Mouse (Mus musculus): ENCODE measurements at regions not wholly inside any gene's neighbourhood (a gene's known extent, or its start where the extent isn't known, plus 50 kb on each side); places are given as distances from the start of the nearest gene placed in this dataset.
"Not testable (repeated sequence)": the region's sequence is repeated elsewhere in the genome, so short reads cannot be mapped to it uniquely, and the experiment has no call there.

DNA sequence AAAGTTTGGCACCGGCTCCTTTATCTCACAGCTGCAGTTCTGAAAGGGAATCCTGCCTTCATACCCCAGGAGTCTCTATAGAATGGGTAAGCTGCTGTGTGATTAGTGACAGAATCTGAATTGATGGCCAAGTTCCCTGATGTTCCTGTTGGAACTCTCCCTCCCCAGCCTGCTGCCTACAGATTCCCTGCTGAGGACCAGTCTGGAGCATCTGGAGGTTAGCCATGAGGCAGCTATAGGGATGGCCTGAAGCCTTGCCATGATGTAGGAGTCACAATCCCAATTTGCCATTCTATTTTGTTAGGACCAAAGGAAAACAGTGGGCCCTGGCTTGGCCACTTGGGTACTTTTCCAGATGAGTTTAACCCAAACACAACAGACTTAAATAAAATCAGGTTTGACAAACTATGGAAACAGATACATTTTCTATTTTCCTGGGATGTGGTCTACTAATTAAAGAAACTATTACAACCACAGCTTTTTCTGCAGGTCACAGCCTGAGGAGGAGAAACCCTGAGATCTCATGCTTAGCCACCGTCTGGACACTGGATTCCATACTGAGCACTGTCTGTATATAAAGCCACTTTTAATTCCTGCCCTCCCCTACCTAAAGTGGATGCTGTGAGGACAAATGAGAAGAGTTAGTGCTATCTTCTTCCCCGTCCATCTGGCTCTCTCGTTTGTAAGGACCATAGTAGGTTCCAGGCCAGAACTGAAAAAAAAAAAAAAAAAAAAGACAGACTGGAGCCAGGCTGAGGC, 349.5 kb upstream of the Tbl1xr1 start:
- no peak for DNase-seq (ENCODE audit: low spot score in 2 of 2)

DNA sequence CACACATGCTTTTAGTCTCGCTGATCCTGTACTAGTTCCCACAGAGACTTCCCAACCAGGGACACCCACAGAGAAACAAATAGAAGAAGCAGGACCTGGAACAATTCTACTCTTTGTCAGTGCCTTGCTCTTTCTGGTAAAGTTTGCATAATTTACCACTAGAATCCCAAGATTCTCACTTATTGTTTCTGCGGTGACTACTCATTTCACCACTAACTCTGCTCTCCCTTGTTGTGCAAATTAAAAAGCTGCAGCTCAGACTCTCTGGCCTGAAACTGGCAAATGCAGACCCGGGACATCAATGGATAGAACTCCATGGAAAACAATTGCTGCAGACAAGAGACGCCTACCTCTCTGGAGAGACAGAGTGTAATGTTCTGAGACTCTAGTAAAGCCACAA, 348.4 kb upstream of the Tbl1xr1 start:
- no peak for DNase-seq (ENCODE audit: low spot score in 2 of 2)

DNA sequence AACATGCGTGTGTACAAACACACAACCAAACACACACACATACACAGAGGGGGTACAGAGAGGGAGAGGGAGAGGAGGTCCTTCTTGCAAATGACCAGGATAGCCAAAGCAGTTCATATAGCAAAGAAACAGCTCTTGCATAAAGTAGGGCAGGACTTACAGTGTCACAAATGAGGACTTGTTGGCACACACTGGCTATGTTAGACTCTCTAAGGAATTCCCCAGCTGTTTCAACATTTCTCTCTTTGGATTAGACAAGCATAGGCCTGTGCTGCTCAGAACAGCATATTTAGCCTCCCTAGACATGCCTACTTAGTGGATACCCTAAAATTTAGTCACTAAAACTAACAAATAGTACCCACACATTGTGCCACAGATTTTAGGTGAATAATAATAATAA, 347.1 kb upstream of the Tbl1xr1 start:
- no peak for DNase-seq (ENCODE audit: low spot score in 2 of 2)

DNA sequence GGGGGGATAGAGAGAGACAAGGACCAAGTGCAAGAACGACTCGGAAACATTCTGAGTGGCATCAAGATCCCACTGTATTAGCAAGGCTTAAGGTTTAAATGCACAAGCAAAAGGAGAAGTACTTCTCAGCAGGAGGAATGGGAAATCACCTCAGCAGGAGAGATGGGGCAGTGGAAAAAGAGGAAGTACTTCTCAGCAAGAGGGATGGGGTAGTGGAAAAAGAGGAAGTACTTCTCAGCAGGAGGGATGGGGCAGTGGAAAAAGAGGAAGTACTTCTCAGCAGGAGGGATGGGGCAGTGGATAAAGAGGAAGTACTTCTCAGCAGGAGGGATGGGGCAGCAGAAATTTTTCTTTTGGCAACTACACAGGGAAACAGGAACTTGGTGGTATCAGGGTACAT, 340.8 kb upstream of the Tbl1xr1 start:
- DNase-seq (ENCODE audit: low spot score in 2 of 2): not testable (repeated sequence)

DNA sequence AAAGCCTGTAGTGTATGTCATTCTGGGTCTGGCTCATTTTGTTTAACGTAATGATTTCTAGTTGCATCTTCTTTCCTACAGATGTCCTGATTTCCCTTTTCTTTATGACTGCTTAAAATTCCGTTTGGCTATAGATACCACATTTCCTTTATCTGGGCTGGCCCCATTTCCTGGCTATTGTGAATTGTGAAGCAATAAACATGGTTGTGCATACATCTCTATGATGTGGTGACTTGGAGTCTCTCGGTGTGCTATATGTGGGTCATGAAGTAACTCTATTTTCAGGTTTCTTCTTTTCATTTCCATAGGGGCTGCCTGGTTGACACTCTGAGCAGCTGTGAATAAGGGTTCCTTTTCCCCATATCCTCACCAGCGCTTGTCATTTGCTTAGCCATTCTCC, 336.7 kb upstream of the Tbl1xr1 start:
- DNase-seq (ENCODE audit: low spot score in 2 of 2): no peak

DNA sequence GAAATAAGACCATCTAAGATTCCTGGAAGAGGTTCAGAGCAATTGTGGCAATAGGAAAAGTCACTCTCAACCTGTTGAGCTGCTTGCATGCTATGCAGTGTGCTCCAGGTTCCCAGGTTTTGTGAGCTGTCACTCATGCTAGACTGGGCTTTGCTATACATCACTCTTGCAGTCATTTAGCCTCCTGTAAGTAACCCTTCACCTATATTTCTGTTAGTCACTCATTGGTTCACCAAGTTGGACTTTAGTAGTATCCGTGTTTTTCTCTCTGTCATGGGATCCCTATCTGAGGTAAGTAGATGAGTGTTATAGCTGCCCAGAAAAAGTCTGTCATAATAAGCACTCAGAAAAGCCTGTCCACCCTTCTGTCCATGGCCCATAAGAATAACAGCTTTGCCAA, 332.3 kb upstream of the Tbl1xr1 start:
- DNase-seq (ENCODE audit: low spot score in 2 of 2): no peak

DNA sequence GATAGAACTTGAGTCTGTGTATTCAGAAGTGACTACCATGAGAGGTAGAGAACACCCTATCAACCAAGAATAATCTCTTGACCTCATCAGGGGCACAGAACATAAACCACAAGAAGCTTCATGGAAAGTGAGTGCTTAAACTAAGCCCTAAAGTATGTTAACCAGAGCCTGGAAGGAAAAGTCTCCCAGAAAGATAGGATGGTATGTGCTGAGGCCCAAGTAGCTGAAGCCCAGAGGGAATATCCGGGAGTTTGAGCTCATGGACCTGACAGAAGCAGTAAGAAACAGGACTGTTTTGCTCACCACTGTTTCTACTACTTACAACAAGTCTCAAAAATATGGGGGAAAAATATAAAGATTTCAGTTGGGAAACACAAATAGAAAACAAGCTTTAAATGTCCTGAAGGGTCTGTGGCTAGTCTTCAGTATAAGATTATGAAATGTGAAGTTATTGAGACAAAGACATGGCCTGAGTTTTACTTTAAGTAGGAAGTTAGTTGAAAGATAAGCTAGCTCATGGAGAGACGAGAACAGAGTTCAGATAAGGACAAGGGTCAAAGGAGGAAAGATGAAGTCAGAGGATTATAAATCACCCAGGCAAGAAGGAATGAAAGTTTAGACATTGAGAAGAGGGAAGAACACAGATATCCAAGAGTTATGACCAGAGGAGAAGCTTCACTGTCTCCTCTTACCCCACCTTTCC, 315.8 kb upstream of the Tbl1xr1 start:
- no peak for DNase-seq (ENCODE audit: low spot score in 2 of 2)

DNA sequence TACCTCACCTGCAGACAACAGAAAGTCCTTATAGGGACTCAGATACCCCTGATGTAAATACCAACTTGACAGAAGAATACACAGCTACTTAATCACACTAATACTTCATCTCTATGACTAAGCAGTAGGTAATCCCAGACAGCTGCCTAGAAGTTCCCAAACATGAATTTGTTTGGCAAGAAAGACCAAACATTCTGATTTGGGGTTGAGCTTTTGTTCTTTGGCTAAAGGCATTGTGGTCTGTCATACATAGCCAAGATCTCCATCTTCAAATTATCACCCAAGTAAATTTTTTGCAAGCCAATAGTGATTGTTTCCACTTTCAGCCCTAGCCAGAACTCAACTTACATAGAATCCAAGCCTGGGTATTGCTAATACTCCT, 315.2 kb upstream of the Tbl1xr1 start:
- no peak for DNase-seq (ENCODE audit: low spot score in 2 of 2)

DNA sequence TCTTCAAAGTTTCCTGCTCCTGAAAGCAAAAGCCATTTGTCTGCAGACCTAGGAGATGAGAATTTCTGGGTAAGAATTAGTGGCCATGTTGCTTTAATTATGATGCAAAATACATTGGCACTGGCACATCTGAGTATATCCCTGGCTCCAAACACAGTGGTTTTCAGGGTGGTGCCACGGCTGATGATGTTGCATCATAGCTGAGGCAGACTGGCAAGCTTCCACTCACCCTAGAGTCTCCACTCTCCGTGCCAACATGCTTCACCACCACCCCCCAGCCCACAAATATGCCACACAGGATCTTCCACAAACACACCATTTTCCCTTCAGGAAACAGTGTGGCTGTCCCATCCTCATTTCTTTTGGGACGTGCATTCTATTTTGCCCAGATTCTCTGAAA, 314.5 kb upstream of the Tbl1xr1 start:
- DNase-seq (ENCODE audit: low spot score in 2 of 2): no peak

DNA sequence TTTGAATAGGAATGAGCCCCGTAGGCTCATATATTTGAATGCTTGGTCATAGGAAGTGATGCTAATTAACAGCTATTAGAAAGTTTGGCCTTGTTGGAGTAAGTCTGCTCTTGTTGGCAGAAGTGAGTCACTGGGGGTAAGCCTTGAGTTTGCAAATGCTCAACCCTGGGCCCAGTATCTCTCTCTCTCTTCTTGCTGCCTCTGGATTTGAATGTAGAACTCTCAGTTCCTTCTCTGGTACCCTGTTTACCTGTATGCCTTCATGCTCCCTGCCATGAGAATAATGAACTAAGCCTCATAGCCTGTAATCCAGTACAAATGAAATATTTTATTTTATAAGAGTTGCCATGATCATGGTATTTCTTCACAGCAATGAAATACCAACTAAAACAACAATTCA, 308.4 kb upstream of the Tbl1xr1 start:
- DNase-seq (ENCODE audit: low spot score in 2 of 2): no peak

DNA sequence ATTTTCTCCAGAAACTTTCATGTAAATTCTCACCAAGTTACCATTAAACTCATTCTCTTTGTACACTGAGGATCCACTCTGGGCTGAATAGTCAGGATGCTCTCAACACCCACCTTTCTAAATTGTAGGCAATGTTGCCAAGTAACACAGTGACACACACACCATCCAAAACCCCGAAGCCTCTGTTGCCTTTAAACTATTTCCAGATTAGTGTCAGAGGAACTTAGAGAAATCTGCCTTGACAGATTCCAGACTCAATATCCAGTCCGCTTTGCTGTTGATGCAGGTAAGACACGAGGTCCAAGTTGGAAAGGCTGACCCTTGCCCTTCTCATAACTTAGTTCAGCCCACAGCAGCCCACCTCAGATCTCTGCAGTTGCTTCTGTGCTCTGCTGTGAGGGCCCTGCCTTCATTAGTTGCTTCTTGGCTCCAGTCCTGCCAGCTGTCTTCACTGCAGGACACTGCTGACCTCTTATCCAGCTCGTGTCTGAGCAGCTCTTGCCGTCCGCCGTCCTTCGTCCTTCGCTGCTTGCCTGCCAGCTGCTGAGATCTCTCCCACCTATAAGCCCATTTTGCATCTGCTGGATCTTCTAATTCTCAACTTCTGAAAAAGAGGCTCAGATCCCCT, 306.4 kb upstream of the Tbl1xr1 start:
- no peak for DNase-seq (ENCODE audit: low spot score in 2 of 2)

DNA sequence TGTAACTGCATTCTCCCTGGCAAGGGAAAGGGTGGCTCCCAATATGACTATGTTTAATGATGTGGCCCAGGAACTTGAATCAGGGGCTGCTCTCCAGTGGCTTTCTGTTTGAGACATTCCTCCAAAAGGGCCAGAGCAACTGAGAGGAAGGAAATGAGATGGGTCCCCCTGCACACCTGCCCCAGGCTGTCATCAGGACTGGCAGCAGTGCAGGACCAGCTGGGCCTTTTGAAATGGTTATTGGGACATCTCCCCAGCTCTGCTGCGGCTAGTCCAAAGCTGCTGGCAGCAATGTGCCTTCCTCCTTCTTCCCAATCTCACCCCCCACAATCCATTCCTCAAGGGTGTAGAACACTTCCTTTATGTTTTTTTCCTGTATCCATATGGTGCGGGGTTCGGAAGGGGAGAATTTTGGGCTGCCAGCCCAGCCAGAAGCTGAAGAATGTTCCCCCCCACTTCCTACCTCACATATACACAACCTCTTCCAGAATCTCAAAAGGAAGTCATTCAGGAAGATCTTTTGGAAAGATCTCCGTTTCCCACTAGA, 304.6 kb upstream of the Tbl1xr1 start:
- DNase-seq (ENCODE audit: low spot score in 2 of 2): no peak

DNA sequence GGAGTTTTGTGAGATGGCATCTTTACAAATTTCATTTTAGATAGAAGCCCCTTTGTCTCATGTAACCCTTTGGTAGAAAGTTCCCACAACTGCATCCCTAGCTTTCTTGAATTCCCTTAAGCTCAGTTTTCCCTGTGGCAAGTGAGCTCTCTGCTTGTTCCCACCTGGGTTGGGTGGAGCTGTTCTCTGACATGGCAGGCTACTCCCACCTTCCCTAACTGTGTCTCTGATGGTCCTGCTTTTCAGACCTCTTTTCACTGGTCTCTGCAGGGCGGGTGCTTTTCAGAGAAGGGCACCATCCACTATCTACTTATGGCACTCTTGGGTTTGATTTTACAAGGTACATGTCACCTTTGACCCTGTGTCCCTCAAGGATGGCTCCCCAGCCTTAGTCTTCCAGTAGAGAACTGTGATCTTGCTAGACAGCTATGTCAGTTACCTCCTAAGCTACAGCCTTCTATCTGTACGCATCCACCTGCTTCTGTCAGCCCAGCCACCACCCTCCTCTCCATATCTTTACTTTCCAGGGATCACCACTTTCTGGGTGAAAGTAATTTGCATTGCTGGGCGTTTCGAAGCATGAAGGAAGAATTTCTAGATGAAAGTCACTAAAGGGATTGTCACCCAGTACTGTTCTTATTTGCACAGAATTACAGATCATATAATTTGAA, 302.1 kb upstream of the Tbl1xr1 start:
- DNase-seq (ENCODE audit: low spot score in 2 of 2): no peak

DNA sequence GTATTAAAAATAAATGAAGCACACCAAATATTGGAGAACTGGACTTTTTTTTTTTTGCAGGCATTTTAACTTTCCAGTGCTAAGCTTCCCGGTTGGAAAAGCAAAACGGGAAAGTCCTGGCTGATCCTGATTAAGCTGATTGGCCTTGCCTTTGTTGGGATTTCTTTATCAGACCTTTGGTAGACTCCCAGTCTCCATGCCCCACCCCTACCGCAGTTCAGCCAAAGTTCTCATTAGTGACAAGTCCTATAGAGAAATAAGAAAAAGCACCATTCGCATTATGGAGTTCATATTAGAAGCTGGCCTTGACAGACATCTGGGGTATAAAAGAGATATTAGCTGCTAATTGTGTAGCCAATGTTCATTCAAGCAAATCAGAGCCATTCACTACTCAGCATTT, 297.7 kb upstream of the Tbl1xr1 start:
- no peak for DNase-seq (ENCODE audit: low spot score in 2 of 2)

DNA sequence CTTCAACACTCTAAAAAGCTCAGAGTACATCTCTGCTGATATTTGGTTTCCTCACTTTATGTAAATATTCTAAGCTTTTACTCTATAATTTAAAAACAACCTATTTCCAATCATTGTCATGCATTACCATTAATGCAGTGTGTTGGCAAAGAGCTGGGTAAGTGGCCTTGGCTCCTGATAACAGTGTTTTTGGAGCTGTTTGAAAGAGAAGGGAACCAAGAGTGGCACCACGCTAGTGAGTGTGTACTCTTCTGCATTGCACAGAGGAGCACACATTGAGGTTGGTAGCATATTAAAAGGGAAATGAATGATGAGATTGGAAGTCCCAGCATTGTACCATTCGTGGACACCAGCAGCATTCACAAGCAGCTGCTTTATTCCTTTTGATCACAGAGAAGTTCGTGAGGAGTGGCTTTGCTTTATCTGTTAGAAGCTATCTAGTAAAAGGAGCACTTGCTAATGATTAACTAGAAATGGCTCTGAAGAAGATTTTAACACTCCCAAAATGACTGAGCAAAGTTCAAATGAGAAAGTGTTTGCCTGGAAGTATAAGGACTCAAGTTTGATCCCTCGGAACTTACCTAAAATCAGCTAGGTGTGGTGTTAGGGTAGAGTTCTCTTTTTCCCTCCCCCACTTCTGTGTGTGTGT, 284.3 kb upstream of the Tbl1xr1 start:
- no peak for DNase-seq (ENCODE audit: low spot score in 2 of 2)

DNA sequence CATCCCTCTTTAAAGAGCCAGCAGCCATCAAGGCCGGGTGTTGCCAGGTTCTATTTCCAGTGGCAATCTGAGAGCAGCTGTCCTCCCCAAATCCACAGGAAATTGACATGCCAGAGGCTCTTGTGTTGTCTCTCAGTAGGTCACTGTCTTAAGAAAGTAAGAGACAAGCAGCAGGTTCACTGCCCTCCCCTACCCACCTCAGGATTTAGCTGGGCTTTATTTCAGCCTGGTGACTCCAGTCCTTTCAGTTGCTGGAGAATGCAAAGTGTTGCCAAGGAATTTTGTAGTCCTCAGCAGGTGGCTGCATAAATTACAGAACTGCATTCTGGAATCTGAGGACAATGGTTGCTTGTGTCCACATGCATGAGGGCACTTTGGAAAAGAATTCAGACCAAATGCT, 278.3 kb upstream of the Tbl1xr1 start:
- no peak for DNase-seq (ENCODE audit: low spot score in 2 of 2)

DNA sequence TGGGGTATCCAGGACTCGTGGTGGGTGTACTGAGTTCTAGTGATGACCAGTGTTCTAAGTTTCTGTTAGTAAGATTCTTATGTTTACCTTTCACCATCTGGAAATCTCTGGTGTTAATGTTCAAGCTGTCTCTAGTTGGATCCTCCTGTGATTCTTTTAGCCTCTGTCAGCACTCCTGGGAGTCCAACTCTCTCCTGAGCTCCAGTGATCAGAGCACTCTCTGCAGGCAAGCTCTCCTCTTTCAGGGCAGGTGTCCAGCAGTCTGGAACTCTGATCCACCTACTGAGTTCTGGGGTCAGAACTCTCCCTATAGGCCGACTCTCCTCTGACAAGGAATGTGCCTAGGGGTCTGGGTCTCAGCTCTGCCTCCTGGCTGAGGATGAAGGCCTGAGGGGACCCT, 272.6 kb upstream of the Tbl1xr1 start:
- DNase-seq (ENCODE audit: low spot score in 2 of 2): not testable (repeated sequence)

DNA sequence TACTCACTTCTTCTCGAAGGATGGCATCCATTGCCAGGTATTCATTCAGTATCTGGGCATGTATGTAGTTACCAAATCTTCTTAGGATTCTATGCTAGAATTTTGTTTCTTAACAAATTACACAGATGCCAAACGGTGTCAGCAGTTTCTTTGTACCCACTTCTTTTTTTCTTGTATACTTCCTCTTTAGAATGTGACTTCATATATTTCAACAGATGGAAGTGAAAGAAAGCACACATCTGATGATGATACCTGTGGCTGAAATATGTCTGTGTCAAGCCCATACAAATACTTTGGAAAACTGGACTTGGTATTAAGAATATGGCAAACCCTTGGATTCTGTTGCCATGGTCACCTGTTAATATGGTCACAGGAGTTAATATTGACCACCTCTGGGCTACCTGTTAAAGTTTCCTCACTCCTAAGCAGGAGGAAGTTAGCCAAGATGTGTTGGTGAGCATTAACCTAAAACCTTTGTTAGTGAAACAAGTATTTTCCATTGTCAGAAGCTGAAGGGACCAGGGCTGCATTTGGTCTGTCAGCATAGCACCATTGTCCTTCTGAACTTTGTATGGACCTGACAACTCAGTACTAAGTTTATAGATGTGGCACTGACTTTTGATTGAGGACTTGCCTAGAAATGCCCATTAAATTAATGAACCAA, 269.8 kb upstream of the Tbl1xr1 start:
- no peak for DNase-seq (ENCODE audit: low spot score in 2 of 2)

DNA sequence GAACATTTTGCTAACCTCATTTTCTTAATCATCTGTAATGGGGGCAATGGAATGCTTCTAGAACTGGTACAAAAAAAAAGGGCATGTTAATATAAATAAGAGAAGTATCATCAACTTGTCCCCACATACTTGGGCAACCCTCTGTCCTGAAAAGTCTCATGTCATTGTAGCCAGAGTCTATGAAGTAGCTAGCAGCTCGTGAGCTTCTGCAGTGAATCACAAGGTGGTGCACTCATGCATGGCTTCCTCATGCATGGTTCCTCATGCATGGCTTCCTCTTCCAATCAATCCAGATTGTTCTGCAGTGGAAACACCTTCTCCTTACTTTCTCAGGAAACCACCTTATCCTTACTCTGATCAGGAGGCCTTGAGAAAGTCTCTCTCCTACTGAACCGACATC, 267.9 kb upstream of the Tbl1xr1 start:
- DNase-seq (ENCODE audit: low spot score in 2 of 2): no peak

DNA sequence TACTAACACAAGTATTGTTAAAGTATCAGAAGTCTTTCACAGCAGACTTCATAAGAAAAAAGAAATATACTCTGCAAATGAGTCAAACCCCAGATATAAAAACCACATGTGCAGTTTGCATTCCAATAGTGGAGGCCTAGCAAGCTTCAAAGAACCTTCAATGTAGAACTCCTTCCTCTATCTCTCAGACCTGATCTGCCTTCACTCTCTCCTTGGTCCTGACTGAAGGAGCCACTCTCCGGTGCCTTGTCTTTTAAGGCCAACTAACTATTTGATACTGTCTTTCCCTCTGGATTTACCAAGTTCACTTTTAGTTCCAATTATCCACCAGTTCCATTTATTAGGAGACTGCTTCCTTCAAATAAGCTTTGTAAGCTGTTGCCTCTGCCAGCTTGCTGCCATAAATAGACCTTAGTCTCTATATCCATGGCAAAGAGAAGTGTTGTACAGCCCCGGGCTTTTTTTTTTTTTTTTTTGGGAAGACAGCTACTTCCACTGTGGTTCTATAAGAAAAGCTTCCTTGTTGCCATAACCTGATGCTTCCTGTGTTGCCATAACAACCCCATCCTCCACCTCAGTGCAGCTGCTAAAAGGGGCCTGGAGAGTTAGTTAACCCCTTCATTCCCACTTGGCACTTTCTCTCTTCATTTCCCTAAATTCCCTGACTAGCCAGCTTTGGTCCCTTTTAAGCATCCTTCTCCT, 266.5 kb upstream of the Tbl1xr1 start:
- no peak for DNase-seq (ENCODE audit: low spot score in 2 of 2)

DNA sequence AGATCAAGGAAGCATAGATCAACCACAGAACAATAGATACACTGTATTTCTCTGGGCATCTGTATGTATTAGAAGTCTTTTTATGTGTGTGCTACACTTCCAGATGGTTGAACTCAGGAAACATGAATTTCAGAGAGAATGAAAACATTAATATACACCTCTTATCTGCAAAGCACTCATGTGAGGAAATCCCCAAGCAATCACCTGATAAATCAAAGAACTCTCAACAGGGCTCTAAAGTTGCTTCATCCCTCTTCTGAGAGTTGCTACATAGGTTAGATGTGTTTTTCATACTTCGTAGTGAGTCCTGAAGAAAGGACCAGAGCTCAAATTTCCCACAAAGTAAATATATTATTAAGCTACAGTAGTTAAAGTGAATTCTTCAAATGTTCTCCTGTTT, 263.1 kb upstream of the Tbl1xr1 start:
- DNase-seq (ENCODE audit: low spot score in 2 of 2): no peak

Data from frontal cortex, postnatal 14 days (tissue).